Mouse (Mus musculus) kidney, adult 11 months (tissue): ENCODE data around the gene C2cd3.

Experiments used
- DNase-seq: peaks from one replicate; pipeline ENCODE4 v3.0.0; 2022

Gene C2cd3

GRCm38 (mm10) chr7:100500276-100500977 lies 128.4 kb downstream of the C2cd3 start:
- no peak for DNase-seq

DNA sequence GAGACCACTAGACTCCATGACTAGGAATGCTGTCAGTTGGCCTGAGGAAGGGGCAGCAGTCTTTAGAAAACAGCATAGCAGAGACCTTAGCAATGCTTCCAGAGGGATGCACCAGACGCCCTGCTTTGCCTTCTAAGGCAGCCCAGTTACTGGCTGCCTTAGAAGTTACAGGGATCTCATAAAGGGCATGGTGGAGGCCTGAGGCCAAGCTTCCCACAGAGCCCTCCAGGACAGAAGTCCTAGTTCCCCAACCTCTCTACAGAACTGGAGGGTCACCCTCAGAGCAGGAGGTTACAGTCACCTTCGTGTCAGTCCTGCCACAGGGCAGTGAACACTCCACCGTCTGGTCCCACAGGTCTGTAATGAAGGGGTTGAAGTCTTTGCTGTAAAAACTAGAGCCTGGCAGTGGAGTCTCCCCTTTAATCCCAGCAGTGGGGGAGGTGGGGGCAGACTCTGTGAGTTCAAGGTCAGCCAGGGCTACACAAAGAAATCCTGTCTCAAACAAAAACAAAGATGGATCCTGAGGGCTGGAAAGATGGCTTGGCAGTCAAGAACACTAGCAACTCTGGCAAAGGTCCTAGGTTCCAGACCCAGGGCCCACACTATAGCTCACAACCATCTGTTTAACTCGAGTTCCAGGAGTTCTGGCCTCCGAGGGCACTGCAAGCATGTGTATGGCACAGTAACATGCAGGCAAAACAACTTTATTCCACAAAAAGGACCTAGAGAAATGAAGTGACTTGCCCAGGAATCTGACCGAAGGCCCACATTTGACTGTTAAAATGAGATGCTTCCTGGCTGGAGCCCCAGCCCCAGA lies 129.2 kb downstream of the C2cd3 start:
- no peak for DNase-seq

DNA sequence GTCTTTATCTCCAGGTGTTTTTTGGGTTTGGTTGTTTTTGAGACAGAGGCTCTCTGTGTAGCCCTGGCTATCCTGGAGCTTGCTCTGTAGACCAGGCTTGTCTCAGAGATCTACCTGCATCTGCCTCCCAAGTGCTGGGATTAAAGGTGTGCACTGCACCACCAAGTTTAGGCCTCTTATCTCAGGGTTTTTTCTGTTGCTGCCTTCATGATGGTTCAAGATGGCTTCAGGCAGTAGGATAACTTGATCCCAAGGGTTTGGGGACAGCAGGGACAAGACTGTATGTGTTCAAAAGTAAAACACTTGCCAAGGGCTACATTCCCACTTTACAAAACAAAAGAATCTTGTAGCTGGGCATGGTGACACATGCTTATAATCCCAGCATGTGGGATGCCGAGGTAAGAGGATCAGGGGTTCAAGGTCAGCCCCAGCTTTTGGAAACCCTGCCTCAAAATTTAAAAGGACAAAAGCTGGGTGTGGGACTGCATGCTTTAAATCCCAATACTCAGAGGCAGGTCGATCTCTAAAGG lies 129.9 kb downstream of the C2cd3 start:
- no peak for DNase-seq

DNA sequence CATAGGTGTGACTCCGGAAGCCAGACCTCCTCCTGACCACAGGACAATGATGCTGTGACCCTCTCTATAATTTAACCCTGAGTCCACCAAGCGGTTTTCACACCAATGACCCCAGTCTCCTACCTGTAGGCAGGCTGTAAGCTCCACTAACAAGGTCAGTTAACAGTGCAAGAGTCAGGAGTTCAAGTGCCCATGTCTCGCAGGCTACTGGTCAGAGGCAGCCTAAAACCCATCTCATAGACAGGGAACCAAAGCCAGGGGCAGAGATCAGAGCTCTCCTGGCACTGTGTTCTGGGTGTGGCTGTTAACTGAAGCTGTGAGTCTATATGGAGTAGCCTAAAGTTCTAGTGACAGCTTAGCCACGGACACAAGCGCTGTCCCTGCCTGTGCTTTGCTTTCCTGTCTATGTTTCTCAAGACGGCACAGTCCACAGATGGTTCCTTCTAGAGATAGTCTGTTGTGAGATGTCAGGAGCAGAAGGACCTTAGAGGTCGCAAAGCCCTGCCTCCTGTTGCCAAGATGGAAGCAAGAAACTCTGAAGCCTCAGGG lies 130.4 kb downstream of the C2cd3 start:
- no peak for DNase-seq

DNA sequence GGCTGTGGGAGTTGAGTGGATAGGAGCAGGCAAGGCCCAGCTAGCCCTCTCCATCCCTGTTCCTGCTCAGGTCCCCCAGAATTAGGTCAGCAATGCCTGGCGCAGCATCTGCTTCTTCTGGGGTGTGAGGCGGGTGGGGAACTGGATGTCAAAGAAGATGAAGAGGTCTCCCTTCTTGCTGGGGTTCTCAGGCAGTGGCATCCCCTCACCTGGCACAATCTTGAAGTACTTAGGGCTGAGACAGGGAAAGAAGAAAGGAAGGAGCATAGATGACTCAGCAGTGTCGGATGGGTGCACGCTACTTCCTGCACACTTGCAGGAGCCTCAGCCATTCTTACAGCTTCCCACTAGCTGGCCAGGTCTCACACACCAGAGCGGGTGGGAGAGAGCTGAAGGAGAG lies 131.0 kb downstream of the C2cd3 start:
- DNase-seq, result no peak

DNA sequence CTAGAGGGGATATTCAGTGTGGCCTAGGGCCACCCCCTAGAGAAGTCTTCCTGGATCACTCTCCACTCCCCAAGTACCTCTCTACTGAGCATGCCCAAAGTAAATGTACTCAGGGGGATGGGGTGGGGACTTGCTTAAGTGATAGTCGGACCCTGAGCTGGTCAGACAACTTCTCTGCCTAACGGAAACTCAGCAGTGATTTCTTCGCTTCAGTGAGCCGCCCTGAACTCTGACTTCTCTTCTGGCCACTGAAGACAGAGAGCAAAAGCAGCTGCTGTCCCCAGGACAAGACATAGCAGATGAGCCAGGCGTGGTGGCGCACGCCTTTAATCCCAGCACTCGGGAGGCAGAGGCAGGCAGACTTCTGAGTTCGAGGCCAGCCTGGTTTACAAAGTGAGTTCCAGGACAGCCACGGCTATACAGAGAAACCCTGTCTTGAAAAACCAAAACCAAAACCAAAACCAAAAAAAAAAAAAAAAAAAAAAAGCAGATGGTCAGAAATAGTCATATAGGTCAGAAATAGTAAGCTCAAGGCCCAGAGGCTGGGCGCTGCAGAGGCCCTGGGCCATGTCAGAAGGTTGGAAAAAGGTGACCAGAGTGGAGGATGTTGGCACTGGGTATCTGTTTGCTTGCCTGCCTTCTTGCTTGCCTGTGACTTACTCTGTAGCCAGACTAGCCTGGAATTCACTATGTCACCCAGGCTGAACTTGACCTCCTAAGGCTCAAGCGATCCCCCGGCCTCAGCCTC lies 132.9 kb downstream of the C2cd3 start:
- DNase-seq, result no peak

DNA sequence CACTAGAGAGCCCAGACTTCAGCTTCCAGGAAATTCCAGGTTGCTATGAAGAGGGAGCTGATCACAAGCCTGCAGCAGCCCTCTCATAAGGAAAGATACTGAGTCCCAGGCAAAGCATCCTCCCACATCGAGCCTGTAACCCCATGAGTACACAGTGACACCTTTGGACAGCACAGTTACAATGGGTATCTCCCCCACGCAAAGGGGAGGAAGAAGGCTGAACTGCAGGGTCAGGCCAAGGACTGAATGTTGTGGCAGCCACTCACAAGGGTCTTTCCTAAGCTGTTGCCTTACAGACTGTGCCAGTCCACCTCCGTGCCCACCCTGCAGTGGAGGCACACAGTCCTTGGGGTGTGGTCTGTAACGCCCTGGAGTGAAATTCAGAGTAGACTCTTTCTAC lies 134.5 kb downstream of the C2cd3 start:
- no peak for DNase-seq

DNA sequence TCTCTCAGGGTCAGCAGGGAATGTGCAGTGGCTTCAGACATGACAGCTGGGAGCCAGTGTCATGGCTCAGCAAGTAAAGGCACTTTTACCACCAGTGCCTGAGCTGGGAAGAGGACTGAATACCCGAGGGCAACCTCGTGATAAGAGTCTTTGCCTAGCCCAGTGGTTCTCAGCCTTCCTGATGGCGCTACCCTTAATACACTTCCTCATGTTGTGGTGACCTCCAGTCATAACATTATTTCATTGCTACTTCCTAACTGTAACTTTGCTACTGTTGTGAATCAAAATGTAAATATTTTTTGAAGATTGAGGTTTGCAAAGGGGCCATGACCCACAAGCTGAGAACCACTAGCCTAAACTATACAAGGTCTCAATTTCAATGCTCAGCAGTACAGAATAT lies 136.6 kb downstream of the C2cd3 start:
- DNase-seq, result no peak

GRCm38 (mm10) chr7:100511602-100512001 lies 139.6 kb downstream of the C2cd3 start:
- DNase-seq, result no peak

- DNase-seq, result no peak
Observed at GRCm38 (mm10) chr7:100514573-100514972, 142.5 kb downstream of the C2cd3 start, which contains the start of gene Dnajb13. Dnajb13 (minus strand) TSS chr7:100514960.
